Mouse (Mus musculus) bone marrow, adult 2 months (tissue): Measurements from ENCODE around the gene Cgn. TPM values are rescaled to one million over a fixed set of nuclear protein-coding genes. Genes with fewer than 3 reads are reported as not detected.

Experiments
- H3K27ac ChIP-seq: fragments of 200-500 bp; 2 replicates; pipeline ENCODE4 v1.5.1; 2012; ENCODE audit warnings: low read depth, mild to moderate bottlenecking, control low read depth, inconsistent platforms, low read length; ENCODE audit not compliant: control insufficient read depth, poor library complexity, insufficient read depth
- H3K4me1 ChIP-seq: fragments of 200-500 bp; 2 replicates; pipeline ENCODE4 v1.6.1; 2011; ENCODE audit warnings: low read length; ENCODE audit not compliant: control insufficient read depth, insufficient read depth
- H3K4me3 ChIP-seq: fragments of 200-500 bp; replicated peaks from 2 replicates; pipeline ENCODE3; 2011; ENCODE audit warnings: mild to moderate bottlenecking, low read depth, low read length, control low read depth; ENCODE audit not compliant: control insufficient read depth
- CTCF ChIP-seq: fragments of 200-500 bp; IDR thresholded peaks from 2 replicates; pipeline ENCODE4 v1.5.1; 2011; ENCODE audit warnings: low read length, control low read depth; ENCODE audit not compliant: control insufficient read depth, insufficient read depth
- POLR2A ChIP-seq: fragments of 200-500 bp; IDR thresholded peaks from 2 replicates; pipeline ENCODE4 v1.6.1; 2011; ENCODE audit warnings: low read depth, mild to moderate bottlenecking, control low read depth, low read length, borderline replicate concordance; ENCODE audit not compliant: control insufficient read depth
- WGBS: fragments of 180-500 bp; shearing (Covaris S2); methylation state at CpG from one replicate; pipeline ENCODE4 v1.1.7; 2018; 5-methylcytosine and 5-hydroxymethylcytosine counted together
- polyA plus RNA-seq: library from polyadenylated mRNA; stranded (reverse); fragments of >200 nt; gene quantifications from 2 replicates; pipeline ENCODE4 v1.2.4, GENCODE M21; 2011; ENCODE audit warnings: low replicate concordance; ENCODE audit not compliant: missing spikeins, insufficient read depth, insufficient read length

Gene Cgn
- polyA plus RNA-seq, 1 experiment = 1.00 TPM

GRCm38 (mm10) chr3:94804146-94804545 lies 17.9 kb upstream of the Cgn start:
- Histone ChIP-seq H3K4me3 (no peak overlapping the region), H3K4me1 (no peaks in the 10 kb centered on the region), H3K27ac (no peak overlapping the region)
- WGBS = 46% methylated on average over 10 of the region's 10 CpGs
- TF ChIP-seq CTCF (no peak), POLR2A (no peak)

GRCm38 (mm10) chr3:94796181-94796580 lies 9.9 kb upstream of the Cgn start:
- TF ChIP-seq CTCF = no peak
- TF ChIP-seq POLR2A = no peak
- H3K27ac ChIP-seq = no peak overlapping the region
- no peak overlapping the region for H3K4me3 ChIP-seq
- no peaks in the 10 kb centered on the region for H3K4me1 ChIP-seq

GRCm38 (mm10) chr3:94795596-94796140 lies 9.4 kb upstream of the Cgn start:
- 86% methylated on average over 7 of the region's 7 CpGs for WGBS
- H3K27ac ChIP-seq = no peak overlapping the region
- H3K4me3 ChIP-seq = no peak overlapping the region
- no peaks in the 10 kb centered on the region for H3K4me1 ChIP-seq
- TF ChIP-seq CTCF (no peak), POLR2A (no peak)

GRCm38 (mm10) chr3:94794359-94794758 lies 8.1 kb upstream of the Cgn start:
- TF ChIP-seq CTCF = no peak
- TF ChIP-seq POLR2A = no peak
- Histone ChIP-seq H3K4me3 (no peak overlapping the region), H3K4me1 (no peaks in the 10 kb centered on the region), H3K27ac (no peak overlapping the region)
- WGBS = 88% methylated on average over 2 of the region's 2 CpGs

GRCm38 (mm10) chr3:94793672-94794071 lies 7.4 kb upstream of the Cgn start:
- no peak overlapping the region for H3K4me3 ChIP-seq
- 50% methylated on average over 2 of the region's 2 CpGs for WGBS
- H3K4me1 ChIP-seq = no peaks in the 10 kb centered on the region
- H3K27ac ChIP-seq = no peak overlapping the region
- no peak for TF ChIP-seq CTCF
- TF ChIP-seq POLR2A = no peak

GRCm38 (mm10) chr3:94792258-94792657 lies 6.0 kb upstream of the Cgn start:
- 83% methylated on average over 2 of the region's 2 CpGs for WGBS
- Histone ChIP-seq H3K27ac (no peak overlapping the region), H3K4me3 (no peak overlapping the region), H3K4me1 (no peaks in the 10 kb centered on the region)
- TF ChIP-seq CTCF (no peak), POLR2A (no peak)

GRCm38 (mm10) chr3:94789516-94789915 lies 3.2 kb upstream of the Cgn start:
- Histone ChIP-seq H3K4me1 (no peaks in the 10 kb centered on the region), H3K4me3 (no peak overlapping the region), H3K27ac (no peak overlapping the region)
- 68% methylated on average over 2 of the region's 2 CpGs for WGBS
- no peak for TF ChIP-seq POLR2A
- no peak for TF ChIP-seq CTCF

GRCm38 (mm10) chr3:94789071-94789470 lies 2.8 kb upstream of the Cgn start:
- Histone ChIP-seq H3K27ac (no peak overlapping the region), H3K4me3 (no peak overlapping the region), H3K4me1 (no peaks in the 10 kb centered on the region)
- WGBS = 82% methylated on average over 1 of the region's 1 CpGs
- no peak for TF ChIP-seq POLR2A
- no peak for TF ChIP-seq CTCF
